Mouse (Mus musculus): Measurements from ENCODE around the gene Efl1. TPM values are rescaled to one million over a fixed set of nuclear protein-coding genes. Genes with fewer than 3 reads are reported as not detected.

Gene Efl1
- polyA plus RNA-seq, 1 experiment from 2014 or later: 15.7 TPM

DNA sequence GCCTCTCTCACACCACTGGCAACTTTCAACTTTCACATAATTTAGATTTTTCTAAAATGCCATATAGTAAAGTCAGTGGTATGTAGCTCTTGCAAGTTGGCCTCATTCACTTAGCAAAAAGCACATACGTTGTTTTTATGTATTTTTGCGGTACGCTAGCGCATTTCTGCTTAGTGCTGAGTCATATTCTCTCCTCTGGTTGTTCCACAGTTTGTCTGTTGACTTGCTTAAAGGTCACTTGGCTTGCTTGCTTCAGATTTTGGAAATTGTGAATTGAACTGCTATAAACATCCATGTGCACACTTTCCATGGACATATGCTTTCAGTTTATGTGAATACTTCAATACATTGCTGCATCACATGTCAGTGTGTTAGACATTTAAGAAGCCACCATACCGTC is 31.5 kb downstream of the Efl1 start:
- ATAC-seq (ENCODE audit: insufficient number of reproducible peaks, low FRiP score): no peak
- Histone ChIP-seq H3K4me3 (no peak overlapping the region), H3K36me3 (peaks cover 40% of the 10 kb centered on the region), H3K27ac (ENCODE audit: poor library complexity, severe bottlenecking) (no peak overlapping the region), H3K4me1 (replicated peaks) (no peaks in the 10 kb centered on the region), H3K9ac (no peak overlapping the region), H3K27me3 (replicated peaks) (no peaks in the 10 kb centered on the region), H3K9me3 (replicated peaks) (no peaks in the 10 kb centered on the region), H3K4me2 (no peak overlapping the region)
- WGBS: 92% methylated on average over 5 of the region's 5 CpGs

DNA sequence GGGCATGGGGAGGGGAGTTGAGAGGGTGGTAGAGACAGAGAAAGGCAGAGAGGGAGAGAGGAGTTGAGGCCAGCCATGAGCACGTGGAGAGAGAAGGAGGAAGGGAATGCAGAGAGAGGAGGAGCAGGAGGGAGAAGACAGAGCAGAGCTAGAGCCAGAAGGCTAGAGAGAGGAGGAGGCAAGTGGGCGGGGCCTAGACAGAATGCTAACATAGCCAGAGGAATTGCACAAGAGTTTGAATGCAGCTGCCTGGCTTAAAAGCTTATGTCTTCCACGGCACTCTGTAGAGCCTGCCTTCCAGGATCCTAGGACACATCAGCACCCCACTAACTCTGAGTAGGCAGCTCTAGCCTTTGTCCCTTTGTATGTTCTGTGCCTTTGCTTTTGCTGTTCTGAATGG is 40.3 kb downstream of the Efl1 start:
- no peak overlapping the region for H3K9ac ChIP-seq
- no peaks in the 10 kb centered on the region for H3K27me3 ChIP-seq (replicated peaks)
- WGBS: 50% methylated on average over 3 of the region's 3 CpGs
- H3K4me2 ChIP-seq: no peak overlapping the region
- H3K4me1 ChIP-seq (replicated peaks): 0 out of 2 replicates have a peak, but pooled peaks cover 7% of the 10 kb centered on the region
- H3K4me3 ChIP-seq: no peak overlapping the region
- H3K36me3 ChIP-seq: peaks cover 50% of the 10 kb centered on the region
- H3K9me3 ChIP-seq (replicated peaks): no peaks in the 10 kb centered on the region
- ATAC-seq (ENCODE audit: insufficient number of reproducible peaks, low FRiP score): no peak
- no peak overlapping the region for H3K27ac ChIP-seq (ENCODE audit: poor library complexity, severe bottlenecking)

DNA sequence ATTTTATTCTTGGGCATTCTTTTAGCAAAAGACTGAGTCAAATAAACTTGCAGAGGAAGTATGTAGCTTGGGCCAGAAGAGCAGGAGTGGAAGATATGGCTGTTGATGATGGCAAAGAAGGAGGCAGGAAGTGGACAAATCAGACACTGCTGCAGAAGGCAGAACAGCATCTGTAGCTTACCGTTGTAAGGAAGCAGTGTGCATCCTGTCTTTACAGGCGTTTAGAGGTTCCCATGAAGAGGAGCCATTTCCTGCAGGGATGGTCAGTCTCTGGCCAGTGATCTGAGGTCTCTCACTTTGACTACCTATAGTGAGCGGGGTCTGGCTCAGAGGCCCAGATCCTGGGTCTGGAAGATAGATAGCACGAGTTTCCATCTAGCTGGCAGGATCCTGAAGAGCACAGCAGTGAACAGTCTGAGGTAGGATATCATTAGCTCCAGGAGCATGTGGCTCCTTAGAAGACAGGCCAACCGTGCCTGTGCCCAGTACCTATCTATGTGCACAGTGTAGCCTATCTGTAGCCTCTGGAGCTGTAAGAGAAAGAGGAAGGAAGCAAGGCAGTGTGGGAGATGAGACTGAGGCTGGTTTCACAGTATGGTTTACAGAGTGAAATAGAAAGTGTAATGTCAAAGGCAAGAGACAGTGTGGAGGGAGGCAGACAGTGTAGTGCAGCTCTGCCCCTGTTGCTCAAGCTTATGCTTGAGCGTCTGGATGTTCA is 42.8 kb downstream of the Efl1 start:
- Histone ChIP-seq H3K9me3 (replicated peaks) (no peaks in the 10 kb centered on the region), H3K4me2 (no peak overlapping the region), H3K9ac (no peak overlapping the region), H3K27ac (ENCODE audit: poor library complexity, severe bottlenecking) (peak overlapping the region; percentile 30; the same call in 1 of the 2 replicates), H3K4me1 (replicated peaks) (0 out of 2 replicates have a peak, but pooled peaks cover 7% of the 10 kb centered on the region), H3K36me3 (peaks cover 49% of the 10 kb centered on the region), H3K27me3 (replicated peaks) (no peaks in the 10 kb centered on the region), H3K4me3 (no peak overlapping the region)
- 70% methylated on average over 6 of the region's 6 CpGs for WGBS
- peak; percentile 18; the same call in 1 of the 2 replicates for ATAC-seq (ENCODE audit: insufficient number of reproducible peaks, low FRiP score)

DNA sequence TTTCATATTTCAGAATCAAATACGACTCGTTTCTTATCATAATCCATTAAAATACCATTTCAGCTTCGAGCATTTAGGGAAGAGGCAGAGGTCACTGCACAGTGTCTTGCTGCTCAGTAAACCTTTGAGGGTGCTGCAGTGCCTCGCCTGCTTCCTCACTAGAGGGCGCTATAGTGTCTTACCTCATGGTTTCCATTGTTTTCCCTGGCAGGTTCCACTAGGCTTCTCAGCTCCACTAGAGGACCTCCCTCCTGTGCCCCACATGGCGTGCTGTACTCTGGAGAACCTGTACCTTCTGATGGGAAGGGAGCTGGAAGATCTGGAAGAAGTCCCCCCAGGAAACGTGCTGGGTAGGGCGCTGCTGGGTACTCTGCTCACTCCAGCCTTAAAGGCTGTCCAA is 49.3 kb downstream of the Efl1 start:
- H3K4me3 ChIP-seq: no peak overlapping the region
- no peak for ATAC-seq (ENCODE audit: insufficient number of reproducible peaks, low FRiP score)
- H3K27ac ChIP-seq (ENCODE audit: poor library complexity, severe bottlenecking): no peak overlapping the region
- no peaks in the 10 kb centered on the region for H3K9me3 ChIP-seq (replicated peaks)
- no peak overlapping the region for H3K4me2 ChIP-seq
- no peak overlapping the region for H3K9ac ChIP-seq
- H3K27me3 ChIP-seq (replicated peaks): no peaks in the 10 kb centered on the region
- no peaks in the 10 kb centered on the region for H3K4me1 ChIP-seq (replicated peaks)
- WGBS: 68% methylated on average over 8 of the region's 8 CpGs
- peaks cover 56% of the 10 kb centered on the region for H3K36me3 ChIP-seq

DNA sequence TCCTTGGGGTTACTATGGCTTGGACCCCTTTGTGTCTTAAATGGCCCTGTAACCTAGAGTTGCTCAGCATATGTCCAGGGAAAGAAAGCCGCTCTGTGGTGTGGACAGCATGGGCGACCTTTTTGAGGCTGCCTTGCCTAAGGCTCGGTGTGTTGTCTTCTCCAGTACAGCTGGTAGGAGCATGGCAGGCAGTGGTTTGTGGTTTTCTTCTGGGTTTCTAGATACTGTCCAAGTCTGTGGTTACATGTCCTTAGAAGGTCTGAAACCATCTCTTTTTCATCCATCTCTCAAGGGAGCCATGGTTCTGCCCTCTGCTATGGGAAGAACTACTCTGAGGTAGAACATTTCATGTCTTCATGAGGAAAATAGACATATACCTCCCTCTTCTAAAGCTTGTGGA is 50.6 kb downstream of the Efl1 start:
- no peak overlapping the region for H3K4me3 ChIP-seq
- no peaks in the 10 kb centered on the region for H3K4me1 ChIP-seq (replicated peaks)
- H3K9me3 ChIP-seq (replicated peaks): no peaks in the 10 kb centered on the region
- H3K36me3 ChIP-seq: peaks cover 43% of the 10 kb centered on the region
- no peak for ATAC-seq (ENCODE audit: insufficient number of reproducible peaks, low FRiP score)
- no peak overlapping the region for H3K27ac ChIP-seq (ENCODE audit: poor library complexity, severe bottlenecking)
- H3K4me2 ChIP-seq: no peak overlapping the region
- no peaks in the 10 kb centered on the region for H3K27me3 ChIP-seq (replicated peaks)
- 87% methylated on average over 3 of the region's 3 CpGs for WGBS
- H3K9ac ChIP-seq: no peak overlapping the region

DNA sequence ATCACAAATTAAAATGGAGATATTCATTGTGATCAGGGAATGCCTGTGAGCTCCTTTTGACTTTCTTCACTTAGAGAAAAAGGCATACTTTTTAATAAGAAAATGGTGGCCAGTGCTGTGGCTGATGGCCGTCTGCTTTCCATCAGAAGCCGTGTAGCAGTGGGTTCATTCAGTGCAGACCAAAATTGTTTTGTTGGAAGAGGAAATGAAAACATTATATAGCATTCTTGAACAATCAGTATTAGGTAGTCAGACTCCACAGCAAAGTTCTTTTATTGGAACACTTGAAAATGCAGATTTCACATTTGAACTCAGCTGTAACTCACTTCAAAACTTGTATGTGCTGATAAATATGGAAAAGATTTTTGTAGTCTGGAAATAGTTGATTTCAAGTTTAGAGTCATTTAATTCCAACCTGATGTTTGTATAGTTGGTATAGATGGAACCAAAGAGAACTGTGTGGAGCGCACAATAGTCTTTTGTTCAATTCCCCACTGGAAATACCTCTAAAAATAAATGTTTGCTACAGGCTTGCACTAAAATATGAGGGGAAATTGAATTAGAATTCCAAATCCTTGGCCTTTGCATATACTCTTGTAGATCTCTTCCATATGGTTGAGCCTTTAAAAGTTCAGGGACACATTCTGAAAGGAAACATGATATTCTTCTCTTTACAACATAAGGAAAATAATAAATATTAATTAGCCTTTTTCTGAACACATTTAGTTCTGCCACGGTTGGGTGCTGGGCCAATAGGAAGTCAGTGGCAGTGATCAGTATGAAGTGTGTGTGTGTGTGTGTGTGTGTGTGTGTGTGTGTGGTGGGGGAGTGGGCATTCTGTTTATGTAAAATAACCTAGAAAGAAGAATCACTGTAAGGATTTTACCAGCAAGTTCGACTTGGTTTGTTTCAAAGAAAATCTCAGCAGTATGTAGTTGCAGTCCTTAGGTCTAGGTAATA is 54.2 kb downstream of the Efl1 start:
- Histone ChIP-seq H3K27ac (ENCODE audit: poor library complexity, severe bottlenecking) (no peak overlapping the region), H3K4me1 (replicated peaks) (no peaks in the 10 kb centered on the region), H3K36me3 (peaks cover 28% of the 10 kb centered on the region), H3K9ac (no peak overlapping the region), H3K27me3 (replicated peaks) (no peaks in the 10 kb centered on the region), H3K4me2 (no peak overlapping the region), H3K4me3 (no peak overlapping the region), H3K9me3 (replicated peaks) (no peaks in the 10 kb centered on the region)
- 81% methylated on average over 5 of the region's 5 CpGs for WGBS
- no peak for ATAC-seq (ENCODE audit: insufficient number of reproducible peaks, low FRiP score)

DNA sequence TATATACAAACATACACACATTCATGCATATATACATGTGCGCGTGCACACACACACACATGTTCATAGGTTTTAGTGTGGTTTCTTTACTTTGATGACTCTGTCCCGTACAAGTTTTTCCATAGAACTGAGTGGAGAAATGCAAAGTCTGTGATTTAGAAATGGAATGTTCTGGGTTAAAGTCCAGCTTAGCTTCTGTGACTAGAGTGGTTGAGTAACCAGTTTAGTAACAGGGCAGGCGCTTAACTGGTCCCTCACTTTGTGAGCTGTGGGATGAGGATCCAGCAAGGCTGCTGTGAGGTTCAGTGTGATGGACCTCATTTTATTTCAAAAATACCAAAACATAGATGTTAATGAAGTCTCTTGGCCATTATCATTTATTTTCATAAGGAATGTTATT is 60.8 kb downstream of the Efl1 start:
- no peak overlapping the region for H3K9ac ChIP-seq
- 95% methylated on average over 4 of the region's 4 CpGs for WGBS
- H3K36me3 ChIP-seq: peaks cover 11% of the 10 kb centered on the region; the same call in 1 of the 2 replicates
- H3K27me3 ChIP-seq (replicated peaks): no peaks in the 10 kb centered on the region
- H3K9me3 ChIP-seq (replicated peaks): no peaks in the 10 kb centered on the region
- H3K27ac ChIP-seq (ENCODE audit: poor library complexity, severe bottlenecking): no peak overlapping the region
- no peak overlapping the region for H3K4me3 ChIP-seq
- no peak for ATAC-seq (ENCODE audit: insufficient number of reproducible peaks, low FRiP score)
- no peak overlapping the region for H3K4me2 ChIP-seq
- no peaks in the 10 kb centered on the region for H3K4me1 ChIP-seq (replicated peaks)

DNA sequence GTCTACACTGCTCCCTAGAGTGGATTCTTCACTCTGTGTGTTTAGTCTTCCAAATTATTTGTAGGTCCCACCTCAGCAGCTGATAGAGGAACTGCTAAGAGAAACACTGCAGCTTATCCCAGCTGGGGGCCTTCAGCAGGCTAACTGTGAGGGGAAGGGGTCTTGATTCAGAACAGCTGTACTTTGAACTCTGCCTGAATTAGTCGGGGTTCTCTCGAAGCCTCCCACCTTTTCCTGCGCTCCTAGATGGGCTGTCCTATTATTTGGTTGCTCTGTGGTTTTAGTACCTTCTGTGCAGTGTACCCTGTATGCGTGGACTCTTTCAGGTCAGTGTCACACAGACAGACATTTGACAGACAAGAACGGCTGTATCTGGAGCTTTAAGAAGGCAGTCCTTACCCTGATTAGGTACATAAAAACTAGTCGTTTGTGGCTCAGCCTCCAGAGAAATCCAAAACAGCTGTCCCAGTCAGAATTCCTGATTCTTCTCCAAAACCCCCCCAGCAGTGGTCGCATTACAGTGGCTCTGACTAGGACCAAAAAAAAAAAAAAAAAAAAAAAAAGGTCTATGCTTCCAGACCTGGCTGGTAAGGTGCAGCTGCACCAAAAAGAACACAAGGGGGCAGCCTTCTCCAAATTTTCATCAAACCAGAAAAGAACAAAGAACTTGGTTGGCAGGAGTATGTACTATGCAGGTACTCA is 66.9 kb downstream of the Efl1 start:
- 32% methylated on average over 7 of the region's 7 CpGs for WGBS
- no peak overlapping the region for H3K27ac ChIP-seq (ENCODE audit: poor library complexity, severe bottlenecking)

DNA sequence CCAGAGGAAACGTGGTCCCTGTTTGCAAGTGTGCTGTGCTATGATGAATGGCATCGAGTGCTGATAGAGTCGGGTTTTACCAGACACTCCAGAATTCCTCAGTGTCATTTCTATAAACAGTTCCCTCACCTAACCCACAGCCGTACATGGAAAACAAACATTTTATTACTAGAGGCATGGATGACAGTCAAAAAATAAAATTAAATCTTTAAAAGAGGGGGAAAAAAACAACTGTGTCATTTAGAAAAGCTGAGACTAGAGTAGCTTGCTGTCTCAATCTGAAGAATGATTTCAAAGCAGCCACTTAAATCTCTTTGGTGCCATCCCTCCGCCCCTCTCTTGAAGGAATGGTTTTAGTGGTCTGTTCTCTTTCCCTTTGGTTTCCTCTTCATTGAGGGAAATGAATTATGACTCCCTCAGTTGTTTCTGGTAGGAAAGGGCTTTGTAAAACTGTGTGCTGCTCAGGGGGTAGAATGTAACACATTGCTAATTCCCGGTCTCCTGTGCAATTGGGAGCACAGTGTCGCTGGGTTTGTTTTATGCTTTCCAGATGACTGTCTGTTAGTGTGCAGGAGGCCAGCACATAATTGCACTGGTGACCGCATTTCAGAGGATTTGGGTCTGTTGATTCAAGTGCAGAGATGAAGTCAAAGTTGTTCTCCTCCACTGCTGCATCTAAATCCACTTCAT is 67.6 kb downstream of the Efl1 start:
- 0 out of 2 replicates have a peak overlapping the region, but pooled peaks have one; percentile 39 for H3K9ac ChIP-seq
- ATAC-seq (ENCODE audit: insufficient number of reproducible peaks, low FRiP score): no peak
- no peaks in the 10 kb centered on the region for H3K9me3 ChIP-seq (replicated peaks)
- 0 out of 2 replicates have a peak, but pooled peaks cover 4% of the 10 kb centered on the region for H3K36me3 ChIP-seq
- no peak overlapping the region for H3K27ac ChIP-seq (ENCODE audit: poor library complexity, severe bottlenecking)
- WGBS: 61% methylated on average over 8 of the region's 8 CpGs
- peaks cover 17% of the 10 kb centered on the region for H3K4me1 ChIP-seq (replicated peaks)
- H3K4me2 ChIP-seq: no peak overlapping the region
- no peaks in the 10 kb centered on the region for H3K27me3 ChIP-seq (replicated peaks)
- no peak overlapping the region for H3K4me3 ChIP-seq

More for the DNA sequence above, 66.9 kb downstream of the Efl1 start:
- Histone ChIP-seq H3K9me3 (replicated peaks) (no peaks in the 10 kb centered on the region), H3K4me1 (replicated peaks) (peaks cover 10% of the 10 kb centered on the region), H3K4me3 (no peak overlapping the region), H3K36me3 (0 out of 2 replicates have a peak, but pooled peaks cover 6% of the 10 kb centered on the region), H3K27me3 (replicated peaks) (no peaks in the 10 kb centered on the region), H3K9ac (no peak overlapping the region), H3K4me2 (no peak overlapping the region)
- ATAC-seq (ENCODE audit: insufficient number of reproducible peaks, low FRiP score): 0 out of 2 replicates have a peak, but pooled peaks have one; percentile 59

DNA sequence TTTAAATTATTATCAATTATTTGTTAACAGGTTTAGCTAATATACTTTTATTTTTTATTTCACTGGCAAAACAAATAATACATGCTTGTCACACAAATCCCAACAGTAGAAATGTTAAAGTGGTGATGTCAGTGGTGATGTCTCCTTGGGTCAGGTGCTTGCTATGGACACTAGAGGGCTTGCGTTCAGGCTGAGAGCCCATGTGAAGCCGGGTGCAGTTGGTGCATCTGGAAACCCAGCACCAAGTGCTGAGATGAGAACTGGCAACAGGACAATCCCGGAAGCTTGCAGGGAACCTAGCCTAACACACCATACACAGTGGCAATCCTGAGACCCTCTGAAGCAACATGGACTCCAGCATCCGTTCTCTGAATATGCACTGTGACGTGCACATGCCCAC is 70.9 kb downstream of the Efl1 start:
- Histone ChIP-seq H3K36me3 (no peaks in the 10 kb centered on the region), H3K27me3 (replicated peaks) (no peaks in the 10 kb centered on the region), H3K4me1 (replicated peaks) (peaks cover 37% of the 10 kb centered on the region), H3K4me2 (no peak overlapping the region), H3K27ac (ENCODE audit: poor library complexity, severe bottlenecking) (no peak overlapping the region), H3K9me3 (replicated peaks) (no peaks in the 10 kb centered on the region), H3K9ac (no peak overlapping the region), H3K4me3 (no peak overlapping the region)
- ATAC-seq (ENCODE audit: insufficient number of reproducible peaks, low FRiP score): no peak
- 68% methylated on average over 5 of the region's 5 CpGs for WGBS
